Mouse (Mus musculus): Measurements from ENCODE around the gene Dap. TPM values are rescaled to one million over a fixed set of nuclear protein-coding genes. Genes with fewer than 3 reads are reported as not detected.

Gene Dap
- total and polyA plus RNA-seq, 2 experiments, result 53.6 to 156 TPM

GRCm38 (mm10) chr15:31233006-31233405, 8.9 kb downstream of the Dap start:
- Histone ChIP-seq H3K27me3 (ENCODE audit: control insufficient read depth, insufficient read depth, low read length) (no peaks in the 10 kb centered on the region), H3K36me3 (ENCODE audit: control insufficient read depth, insufficient read depth, low read length) (peaks cover 17% of the 10 kb centered on the region), H3K79me2 (ENCODE audit: control insufficient read depth, insufficient read depth, low read length) (peaks cover 15% of the 10 kb centered on the region; the same call in 1 of the 2 replicates), H3K4me3 (ENCODE audit: insufficient read depth, low read depth, low read length) (no peak overlapping the region), H3K27ac (replicated peaks; ENCODE audit: insufficient read depth, low read depth, low read length) (no peak overlapping the region; the same call in 1 of the 2 replicates), H3K9ac (ENCODE audit: low read depth, low read length) (no peak overlapping the region), H3K4me1 (ENCODE audit: control insufficient read depth, insufficient read depth, low read length) (peaks cover 35% of the 10 kb centered on the region)
- 97% methylated on average over 1 of the region's 1 CpGs for WGBS
- no peak for DNase-seq (ENCODE audit: extremely low read depth, low read depth, low spot score)
- TF ChIP-seq POLR2A (IDR thresholded peaks at IDR 0.05; ENCODE audit: extremely low read depth, insufficient read depth, low read length) (no peak), CTCF (IDR thresholded peaks at IDR 0.05; ENCODE audit: low read depth, low read length) (no peak)

DNA sequence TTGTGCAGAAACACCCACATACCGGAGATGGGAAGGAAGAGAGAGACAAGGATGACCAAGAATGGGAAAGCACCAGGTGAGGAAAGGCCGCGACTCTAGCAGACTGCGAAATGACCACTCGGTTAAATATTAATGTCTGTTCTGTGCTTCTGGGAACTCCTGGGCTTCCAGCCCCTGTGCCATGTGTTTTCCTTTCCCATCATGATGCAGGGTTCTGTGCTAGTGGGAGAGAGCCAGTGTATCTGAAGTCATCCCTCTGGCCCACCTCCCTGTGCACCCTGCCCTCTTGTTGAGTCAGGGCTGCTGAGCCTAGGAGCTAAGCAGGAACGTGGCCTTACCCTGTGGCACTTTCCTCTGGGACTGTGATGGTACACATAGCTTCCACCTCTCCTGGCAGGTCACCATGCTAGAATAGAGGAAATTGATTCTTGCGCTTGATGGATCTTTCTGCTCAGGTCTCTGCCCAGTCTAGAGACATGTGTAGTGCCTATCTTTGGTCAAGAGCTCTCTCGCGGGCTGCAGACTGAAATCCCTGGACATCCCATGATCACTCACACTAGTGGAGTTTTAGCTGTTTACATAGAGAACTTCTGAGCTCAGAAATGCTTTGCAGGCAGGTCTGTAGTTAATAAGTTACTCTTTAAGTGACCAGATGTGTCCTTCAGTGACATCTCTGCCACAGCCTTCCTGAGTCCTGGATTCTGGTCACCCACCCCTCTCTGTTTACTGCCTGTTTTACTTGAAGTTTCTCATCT, 11.9 kb downstream of the Dap start:
- Histone ChIP-seq H3K36me3 (ENCODE audit: control insufficient read depth, insufficient read depth, low read length) (peaks cover 24% of the 10 kb centered on the region), H3K79me2 (ENCODE audit: control insufficient read depth, insufficient read depth, low read length) (peaks cover 29% of the 10 kb centered on the region), H3K27me3 (ENCODE audit: control insufficient read depth, insufficient read depth, low read length) (no peaks in the 10 kb centered on the region), H3K9ac (ENCODE audit: low read depth, low read length) (peak overlapping the region; percentile 61), H3K4me1 (ENCODE audit: control insufficient read depth, insufficient read depth, low read length) (peaks cover 35% of the 10 kb centered on the region), H3K4me3 (ENCODE audit: insufficient read depth, low read depth, low read length) (no peak overlapping the region), H3K27ac (replicated peaks; ENCODE audit: insufficient read depth, low read depth, low read length) (peak overlapping the region; percentile 96)
- no peak for TF ChIP-seq POLR2A (IDR thresholded peaks at IDR 0.05; ENCODE audit: extremely low read depth, insufficient read depth, low read length)
- TF ChIP-seq CTCF (IDR thresholded peaks at IDR 0.05; ENCODE audit: low read depth, low read length), result no peak
- 24% methylated on average over 9 of the region's 9 CpGs for WGBS
- peak; percentile 96 for DNase-seq (ENCODE audit: extremely low read depth, low read depth, low spot score)

- H3K27me3 ChIP-seq (ENCODE audit: control insufficient read depth, insufficient read depth, low read length), result no peaks in the 10 kb centered on the region
- H3K4me1 ChIP-seq (ENCODE audit: control insufficient read depth, insufficient read depth, low read length), result peaks cover 35% of the 10 kb centered on the region
- WGBS, result 33% methylated on average over 9 of the region's 9 CpGs
- no peak for DNase-seq (ENCODE audit: extremely low read depth, low read depth, low spot score)
- peaks cover 31% of the 10 kb centered on the region for H3K79me2 ChIP-seq (ENCODE audit: control insufficient read depth, insufficient read depth, low read length)
- peak overlapping the region; percentile 61 for H3K9ac ChIP-seq (ENCODE audit: low read depth, low read length)
- no peak for TF ChIP-seq CTCF (IDR thresholded peaks at IDR 0.05; ENCODE audit: low read depth, low read length)
- peaks cover 27% of the 10 kb centered on the region for H3K36me3 ChIP-seq (ENCODE audit: control insufficient read depth, insufficient read depth, low read length)
- H3K4me3 ChIP-seq (ENCODE audit: insufficient read depth, low read depth, low read length), result no peak overlapping the region
- H3K27ac ChIP-seq (replicated peaks; ENCODE audit: insufficient read depth, low read depth, low read length), result peak overlapping the region; percentile 96
Measured at GRCm38 (mm10) chr15:31236549-31236907, 12.4 kb downstream of the Dap start.

DNA sequence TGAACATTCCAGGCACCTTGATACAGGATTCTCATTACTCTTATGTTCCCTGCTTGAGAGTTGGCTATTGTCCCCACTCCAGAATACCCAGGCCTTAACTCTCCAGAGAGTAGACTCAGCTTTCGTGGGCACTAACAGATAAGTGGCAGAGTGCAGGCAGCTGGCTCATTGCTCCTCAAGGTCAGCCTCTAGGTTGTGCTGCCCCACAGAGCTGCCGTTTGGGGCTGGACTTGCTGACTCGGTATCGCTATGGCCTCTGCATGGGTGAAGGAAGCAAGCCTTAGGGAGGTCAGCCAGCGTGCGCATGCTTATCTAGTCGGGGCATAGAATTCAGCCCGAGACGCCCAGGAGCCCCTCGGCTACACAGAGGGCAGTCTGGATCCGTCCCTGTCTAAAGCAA, 13.3 kb downstream of the Dap start:
- no peak overlapping the region for H3K4me3 ChIP-seq (ENCODE audit: insufficient read depth, low read depth, low read length)
- peak overlapping the region; percentile 61 for H3K9ac ChIP-seq (ENCODE audit: low read depth, low read length)
- peaks cover 28% of the 10 kb centered on the region for H3K36me3 ChIP-seq (ENCODE audit: control insufficient read depth, insufficient read depth, low read length)
- no peaks in the 10 kb centered on the region for H3K27me3 ChIP-seq (ENCODE audit: control insufficient read depth, insufficient read depth, low read length)
- peak; percentile 63 for DNase-seq (ENCODE audit: extremely low read depth, low read depth, low spot score)
- peaks cover 38% of the 10 kb centered on the region for H3K79me2 ChIP-seq (ENCODE audit: control insufficient read depth, insufficient read depth, low read length)
- peak overlapping the region; percentile 96 for H3K27ac ChIP-seq (replicated peaks; ENCODE audit: insufficient read depth, low read depth, low read length)
- WGBS, result 32% methylated on average over 11 of the region's 11 CpGs
- H3K4me1 ChIP-seq (ENCODE audit: control insufficient read depth, insufficient read depth, low read length), result peaks cover 35% of the 10 kb centered on the region
- TF ChIP-seq CTCF (IDR thresholded peaks at IDR 0.05; ENCODE audit: low read depth, low read length) (peak; percentile 21; the same call in 1 of the 2 replicates), POLR2A (IDR thresholded peaks at IDR 0.05; ENCODE audit: extremely low read depth, insufficient read depth, low read length) (no peak)

- peaks cover 35% of the 10 kb centered on the region for H3K4me1 ChIP-seq (ENCODE audit: control insufficient read depth, insufficient read depth, low read length)
- peaks cover 28% of the 10 kb centered on the region for H3K36me3 ChIP-seq (ENCODE audit: control insufficient read depth, insufficient read depth, low read length)
- no peaks in the 10 kb centered on the region for H3K27me3 ChIP-seq (ENCODE audit: control insufficient read depth, insufficient read depth, low read length)
- H3K27ac ChIP-seq (replicated peaks; ENCODE audit: insufficient read depth, low read depth, low read length), result peak overlapping the region; percentile 96; the same call in 1 of the 2 replicates
- 66% methylated on average over 5 of the region's 5 CpGs for WGBS
- H3K9ac ChIP-seq (ENCODE audit: low read depth, low read length), result no peak overlapping the region
- no peak overlapping the region for H3K4me3 ChIP-seq (ENCODE audit: insufficient read depth, low read depth, low read length)
- H3K79me2 ChIP-seq (ENCODE audit: control insufficient read depth, insufficient read depth, low read length), result peaks cover 40% of the 10 kb centered on the region
- DNase-seq (ENCODE audit: extremely low read depth, low read depth, low spot score), result no peak
- TF ChIP-seq POLR2A (IDR thresholded peaks at IDR 0.05; ENCODE audit: extremely low read depth, insufficient read depth, low read length), result no peak
- no peak for TF ChIP-seq CTCF (IDR thresholded peaks at IDR 0.05; ENCODE audit: low read depth, low read length)
Measured at GRCm38 (mm10) chr15:31237898-31238297, 13.8 kb downstream of the Dap start.

- DNase-seq (ENCODE audit: extremely low read depth, low read depth, low spot score), result no peak
- no peak overlapping the region for H3K27ac ChIP-seq (replicated peaks; ENCODE audit: insufficient read depth, low read depth, low read length)
- H3K79me2 ChIP-seq (ENCODE audit: control insufficient read depth, insufficient read depth, low read length), result peaks cover 46% of the 10 kb centered on the region
- no peak overlapping the region for H3K9ac ChIP-seq (ENCODE audit: low read depth, low read length)
- H3K4me1 ChIP-seq (ENCODE audit: control insufficient read depth, insufficient read depth, low read length), result peaks cover 33% of the 10 kb centered on the region
- WGBS, result 64% methylated on average over 11 of the region's 11 CpGs
- H3K4me3 ChIP-seq (ENCODE audit: insufficient read depth, low read depth, low read length), result no peak overlapping the region
- TF ChIP-seq POLR2A (IDR thresholded peaks at IDR 0.05; ENCODE audit: extremely low read depth, insufficient read depth, low read length), result no peak
- TF ChIP-seq CTCF (IDR thresholded peaks at IDR 0.05; ENCODE audit: low read depth, low read length), result no peak
- H3K36me3 ChIP-seq (ENCODE audit: control insufficient read depth, insufficient read depth, low read length), result peaks cover 23% of the 10 kb centered on the region
- H3K27me3 ChIP-seq (ENCODE audit: control insufficient read depth, insufficient read depth, low read length), result no peaks in the 10 kb centered on the region
Measured at GRCm38 (mm10) chr15:31238611-31239010, 14.5 kb downstream of the Dap start.

Measured in liver, adult 2 months (tissue).